ENCODE assay signal across 8 mouse cellular contexts in the genomic region with DNA sequence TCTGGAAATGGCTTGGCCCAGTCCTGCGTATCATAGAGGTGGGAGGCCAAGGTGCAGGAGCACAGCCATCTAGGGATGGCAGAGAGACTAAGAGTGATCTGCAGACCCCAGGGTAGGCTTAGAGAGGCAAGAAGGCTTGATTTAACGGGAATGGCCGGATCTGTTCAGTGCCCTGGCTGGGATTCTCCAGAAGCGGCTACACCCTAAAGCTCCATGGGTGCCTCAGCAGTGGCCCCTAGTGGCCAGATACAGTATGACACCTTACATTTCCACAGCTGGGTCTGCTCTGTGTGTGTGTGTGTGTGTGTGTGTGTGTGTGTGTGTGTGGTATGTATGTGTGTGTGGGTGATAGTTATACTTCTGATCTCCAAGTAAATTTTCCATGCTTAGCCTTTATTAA.
DNase-seq lines count a peak whose midpoint lies in the region; ATAC-seq lines count a peak whose summit lies in the region.

No protein-coding gene starts in this region.

- H3K4me2 ChIP-seq in hindbrain, embryonic 11.5 days (replicated peaks; ENCODE audit: low read depth, low read length), result no peak overlapping the region
- H3K4me2 ChIP-seq in lung, embryonic 15.5 days, result no peak overlapping the region

- no peaks in the 10 kb centered on the region for H3K27me3 ChIP-seq in hindbrain, embryonic 11.5 days (ENCODE audit: control insufficient read depth, insufficient read depth, low read length)
- no peaks in the 10 kb centered on the region for H3K27me3 ChIP-seq in lung, embryonic 15.5 days

- WGBS in hindbrain, embryonic 11.5 days, result 26% methylated on average over 4 of the region's 4 CpGs
- WGBS in lung, embryonic 15.5 days, result 19% methylated on average over 4 of the region's 4 CpGs

- no peak overlapping the region for H3K9ac ChIP-seq in hindbrain, embryonic 11.5 days (ENCODE audit: low read depth, low read length)
- no peak overlapping the region for H3K9ac ChIP-seq in lung, embryonic 15.5 days

- DNase-seq in Muller cell, postnatal 12 days (ENCODE audit: inconsistent ontology term), result peak; percentile 66
- peak; percentile 60 for DNase-seq in cerebellum, adult 9-11 months
- DNase-seq in frontal cortex, postnatal 10 days (ENCODE audit: low spot score in 2 of 2), result peak; percentile 83 to 85
- DNase-seq in hindbrain, embryonic 11.5 days (ENCODE audit: low spot score), result peak; percentile 95
- DNase-seq in layer of hippocampus, adult 9-10 months (ENCODE audit: low spot score), result peak; percentile 86
- DNase-seq in ovary, postnatal 36 days (ENCODE audit: low spot score), result peak; percentile 74
- DNase-seq in thymus, postnatal 25 days, result peak; percentile 76

- H3K27ac ChIP-seq in hindbrain, embryonic 11.5 days (ENCODE audit: low read depth, low read length), result no peak overlapping the region
- H3K27ac ChIP-seq in lung, embryonic 15.5 days, result no peak overlapping the region

- ATAC-seq in hindbrain, embryonic 11.5 days (ENCODE audit: low FRiP score), result peak; percentile 81
- ATAC-seq in lung, embryonic 15.5 days (ENCODE audit: borderline replicate concordance, extremely low read depth, low FRiP score, low TSS enrichment), result peak; percentile 36; the same call in 1 of the 2 replicates

- H3K36me3 ChIP-seq in hindbrain, embryonic 11.5 days (ENCODE audit: control insufficient read depth, insufficient read depth, low read length), result no peaks in the 10 kb centered on the region
- no peaks in the 10 kb centered on the region for H3K36me3 ChIP-seq in lung, embryonic 15.5 days

- no peaks in the 10 kb centered on the region for H3K9me3 ChIP-seq in hindbrain, embryonic 11.5 days (ENCODE audit: control insufficient read depth, low read length)
- H3K9me3 ChIP-seq in lung, embryonic 15.5 days, result no peaks in the 10 kb centered on the region

- no peak overlapping the region for H3K4me3 ChIP-seq in hindbrain, embryonic 11.5 days (ENCODE audit: low read depth, low read length)
- no peak overlapping the region for H3K4me3 ChIP-seq in lung, embryonic 15.5 days

- H3K4me1 ChIP-seq in hindbrain, embryonic 11.5 days (replicated peaks; ENCODE audit: control insufficient read depth, insufficient read depth, low read length), result no peaks in the 10 kb centered on the region
- H3K4me1 ChIP-seq in lung, embryonic 15.5 days, result peaks cover 52% of the 10 kb centered on the region
